Mouse (Mus musculus): ENCODE measurements around the gene Atp4a. TPM values are rescaled to one million over a fixed set of nuclear protein-coding genes. Genes with fewer than 3 reads are reported as not detected.

Atp4a gene
- total RNA-seq (2021), result 1 to 10 TPM; 3.1 to 5.9 TPM
- long read RNA-seq, experiment 1, partial matches to known transcripts, result 5 of 6 reads
- long read RNA-seq, experiment 1, other reads (novel, unspliced or antisense), result 1 of 6 reads
- long read RNA-seq, experiment 2, partial matches to known transcripts, result 1 of 1 reads
- long read RNA-seq, experiment 2, other reads (novel, unspliced or antisense), result 0 of 1 reads

GRCm38 (mm10) chr7:30711942-30712341 lies at the start of gene Atp4a:
TSS of gene Atp4a (plus strand) at chr7:30712209.
- DNase-seq, result no peak

DNA sequence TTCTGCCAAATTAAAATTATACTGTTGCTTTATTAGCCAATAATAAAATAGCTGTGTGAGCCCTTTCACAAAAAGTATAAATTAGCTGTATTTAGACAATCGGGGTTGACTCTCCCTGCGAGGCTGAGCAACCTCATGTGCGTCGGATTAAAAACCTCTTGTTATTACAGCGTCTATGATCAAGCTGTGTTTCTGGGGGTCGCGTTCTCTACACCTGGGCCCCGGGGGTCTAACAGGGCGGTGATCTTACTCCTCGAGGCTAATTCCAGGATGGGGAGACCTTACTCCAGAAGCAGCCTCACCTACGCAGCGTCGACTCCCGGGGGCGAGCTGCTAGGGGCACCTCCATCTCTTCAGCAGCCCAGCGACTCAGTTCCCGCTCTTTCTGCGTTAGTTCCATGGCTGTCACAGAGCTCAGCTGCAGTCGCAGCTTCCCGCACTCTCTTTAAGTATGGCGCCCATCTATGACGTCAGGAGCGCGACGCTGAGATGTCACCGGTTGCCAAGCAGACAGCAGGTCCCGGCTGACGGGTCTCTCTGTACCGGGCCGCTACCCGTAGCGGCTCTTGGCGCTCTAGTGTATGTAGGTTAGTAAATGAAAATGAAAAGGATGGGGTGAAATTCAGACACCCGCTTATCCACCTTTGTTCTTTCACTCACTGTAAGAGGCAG lies 47.3 kb upstream of the Atp4a start, which contains the start of gene Haus5:
Gene Haus5, minus strand, starts transcription at position 466 of the 672 bp plus-strand sequence.
- DNase-seq, result peak; percentile 91 to 92

DNA sequence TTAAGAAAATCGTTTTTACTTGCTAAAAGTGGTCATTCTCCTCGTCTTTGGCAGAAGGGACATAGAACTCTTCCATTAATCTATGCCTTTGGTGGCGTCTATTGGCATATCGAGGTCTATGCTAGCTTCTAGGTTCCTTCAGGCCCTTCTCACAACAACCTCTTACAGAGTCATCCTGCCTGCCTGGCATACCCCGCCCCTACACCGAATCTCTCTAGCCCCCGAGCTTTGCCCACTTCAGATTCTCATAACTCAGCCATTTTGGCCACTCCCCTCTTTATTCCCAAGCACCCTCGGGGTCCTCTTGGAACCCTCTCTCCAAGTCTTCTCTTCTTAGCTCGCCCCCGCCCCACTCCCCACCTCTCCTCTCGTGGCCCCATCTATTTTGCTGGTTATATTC lies 46.7 kb upstream of the Atp4a start:
- peak in 1 of 2 experiments; percentile 8 for DNase-seq

- no peak for DNase-seq
These were observed 42.8 kb upstream of the Atp4a start for GRCm38 (mm10) chr7:30669229-30669628.

DNA sequence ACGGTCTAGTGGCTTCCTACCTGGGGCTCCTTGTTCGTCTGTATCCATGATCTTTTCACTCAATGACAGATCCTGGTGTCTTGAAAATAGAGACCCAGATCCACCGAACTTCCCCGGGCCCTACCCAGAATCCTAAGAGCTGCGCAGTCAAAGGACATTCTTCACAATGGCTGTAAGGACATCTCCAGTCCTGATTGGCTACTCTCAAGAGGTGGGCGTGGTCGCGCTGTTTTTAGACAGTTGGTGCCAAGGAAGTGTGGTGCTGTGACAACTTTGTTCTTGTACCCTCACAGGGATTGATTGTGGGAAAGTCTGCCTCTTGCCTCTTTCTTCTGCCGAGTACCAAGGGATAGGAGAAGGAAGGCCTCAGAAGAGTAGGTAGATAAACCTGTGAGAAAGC lies 40.5 kb upstream of the Atp4a start, which contains the start of gene Pmis2:
Gene Pmis2, minus strand, starts transcription at position 126 of the 400 bp plus-strand sequence.
- DNase-seq, result no peak

DNA sequence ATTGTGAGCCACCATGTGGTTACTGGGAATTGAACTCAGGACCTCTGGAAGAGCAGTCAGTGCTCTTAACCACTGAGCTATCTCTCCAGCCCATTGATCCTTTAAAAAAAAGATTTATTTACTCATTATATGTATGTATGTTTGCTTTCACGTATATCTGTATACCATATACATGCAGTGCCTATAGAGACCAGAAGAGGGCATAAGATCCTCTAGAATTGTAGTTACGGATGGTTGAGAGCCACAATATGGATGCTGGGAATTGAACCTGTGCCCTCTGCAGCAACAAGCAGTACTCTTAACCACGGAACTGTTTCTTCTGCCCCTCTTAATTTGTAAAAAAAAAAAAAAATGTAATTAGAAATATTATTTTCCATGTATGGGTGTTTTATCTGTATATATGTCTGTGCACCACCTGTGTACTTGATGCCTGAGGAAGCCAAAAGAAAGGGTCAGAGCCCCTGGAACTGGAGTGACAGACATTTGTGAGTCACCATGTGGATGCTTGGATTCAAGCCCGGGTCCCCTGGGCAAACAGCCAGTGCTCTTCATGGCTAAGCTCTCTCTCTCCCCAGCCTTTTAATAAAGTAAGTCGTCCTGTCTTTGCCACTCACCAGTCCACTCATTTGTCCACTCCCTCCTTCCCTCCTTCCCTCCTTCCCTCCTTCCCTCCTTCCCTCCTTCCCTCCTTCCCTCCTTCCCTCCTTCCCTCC lies 33.6 kb upstream of the Atp4a start:
- peak; percentile 89 to 90 for DNase-seq

GRCm38 (mm10) chr7:30681897-30682296 lies 30.1 kb upstream of the Atp4a start:
- peak; percentile 40 to 49 for DNase-seq

GRCm38 (mm10) chr7:30683425-30683824 lies 28.6 kb upstream of the Atp4a start:
- DNase-seq, result no peak

GRCm38 (mm10) chr7:30688325-30688724 lies 23.7 kb upstream of the Atp4a start:
- no peak for DNase-seq

- DNase-seq, result peak; percentile 24 to 46
These were observed 13.9 kb upstream of the Atp4a start for GRCm38 (mm10) chr7:30698101-30698500.

- DNase-seq, result peak; percentile 84 to 88
These were observed 13.4 kb upstream of the Atp4a start, which contains the start of gene 2200002J24Rik for GRCm38 (mm10) chr7:30698589-30698988. TSS of gene 2200002J24Rik (plus strand) at chr7:30698926.

DNA sequence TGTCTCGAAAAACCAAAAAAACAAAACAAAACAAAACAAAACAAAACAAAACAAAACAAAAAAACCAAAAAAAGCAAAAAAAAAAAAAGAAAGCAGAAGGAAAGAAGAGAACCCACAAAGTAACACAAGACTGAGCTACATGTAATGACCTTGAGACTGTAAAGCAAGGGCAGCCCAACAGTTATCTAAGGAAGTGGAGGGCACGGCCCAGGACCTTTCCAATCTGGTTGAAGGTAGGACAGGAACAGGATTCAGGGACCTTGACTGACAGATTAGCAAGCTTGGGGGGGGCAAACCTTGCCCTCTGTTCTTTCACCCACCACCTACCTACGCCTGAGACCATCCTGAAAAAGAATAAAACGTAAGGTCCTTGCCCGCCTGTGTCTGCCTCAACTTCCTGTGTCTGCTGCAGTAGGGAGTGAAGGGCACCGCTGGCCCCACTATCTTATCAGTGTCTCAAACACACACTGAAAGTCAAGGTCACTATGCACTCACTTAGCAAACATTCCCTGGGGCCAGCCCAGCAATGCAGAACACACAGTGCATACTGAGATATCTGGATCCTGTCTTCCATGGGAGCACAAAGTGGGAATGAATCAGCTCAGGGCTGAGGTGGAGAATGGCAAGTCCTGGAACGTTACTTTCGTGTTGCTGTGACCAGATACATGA lies 5.7 kb upstream of the Atp4a start:
- DNase-seq, result peak; percentile 73 to 75

DNA sequence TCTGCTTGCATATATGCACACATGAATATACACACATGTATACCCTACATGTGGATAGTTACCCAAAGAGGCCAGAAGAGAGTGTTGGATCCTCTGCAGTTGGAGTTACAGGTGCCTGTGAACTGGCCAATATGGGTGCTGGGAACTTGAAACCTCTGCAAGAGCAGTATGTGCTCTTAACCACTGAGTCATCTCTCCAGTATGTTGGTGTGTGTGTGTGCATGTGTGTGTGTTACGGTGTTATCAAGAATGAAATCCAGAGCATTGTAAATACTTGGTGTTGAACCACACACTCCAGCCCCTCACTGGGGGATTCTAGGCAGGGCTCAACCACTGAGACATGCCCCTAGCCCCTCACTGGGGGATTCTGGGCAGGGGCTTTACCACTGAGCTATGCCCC lies 4.6 kb upstream of the Atp4a start:
- DNase-seq, result no peak

GRCm38 (mm10) chr7:30717006-30717715 lies 5.2 kb downstream of the Atp4a start:
- peak; percentile 91 to 94 for DNase-seq

- DNase-seq, result no peak
These were observed 5.7 kb downstream of the Atp4a start for GRCm38 (mm10) chr7:30717716-30718046.

DNA sequence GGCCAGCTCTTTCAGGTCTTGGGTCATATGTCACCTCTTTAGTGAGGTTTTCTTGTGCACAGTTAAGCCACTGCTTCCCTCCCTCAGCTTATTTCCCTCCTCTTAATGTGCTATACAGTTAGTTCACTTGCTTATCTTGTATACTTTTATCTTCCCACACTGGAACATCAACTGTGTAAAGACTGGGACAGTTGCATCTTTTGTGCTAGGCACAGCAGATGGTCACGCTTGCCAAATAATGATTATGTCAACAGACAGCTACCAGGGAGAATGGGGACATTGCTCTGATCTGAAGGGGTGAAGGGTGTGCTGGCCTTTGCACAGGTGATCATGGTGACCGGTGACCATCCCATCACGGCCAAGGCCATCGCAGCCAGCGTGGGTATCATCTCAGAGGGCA lies 7.7 kb downstream of the Atp4a start:
- no peak for DNase-seq

DNA sequence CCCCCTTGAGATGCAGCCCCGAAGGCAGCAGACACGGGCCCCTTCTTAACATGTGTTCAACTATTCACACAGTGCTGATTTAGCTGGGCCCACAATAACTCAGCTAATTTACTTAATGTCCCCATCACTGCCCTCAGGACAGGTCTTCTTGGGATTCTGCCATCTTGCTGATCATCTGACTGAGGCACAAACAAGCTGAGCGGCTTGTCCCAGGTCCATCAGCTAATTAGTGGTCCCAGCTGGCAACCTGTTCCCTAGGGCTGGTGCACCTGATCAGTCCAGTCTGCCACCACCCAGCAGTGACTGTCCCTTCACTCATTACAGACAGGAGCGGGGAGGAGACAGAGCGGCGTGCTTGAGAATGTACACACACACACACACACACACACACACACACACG lies 9.3 kb downstream of the Atp4a start:
- no peak for DNase-seq

DNA sequence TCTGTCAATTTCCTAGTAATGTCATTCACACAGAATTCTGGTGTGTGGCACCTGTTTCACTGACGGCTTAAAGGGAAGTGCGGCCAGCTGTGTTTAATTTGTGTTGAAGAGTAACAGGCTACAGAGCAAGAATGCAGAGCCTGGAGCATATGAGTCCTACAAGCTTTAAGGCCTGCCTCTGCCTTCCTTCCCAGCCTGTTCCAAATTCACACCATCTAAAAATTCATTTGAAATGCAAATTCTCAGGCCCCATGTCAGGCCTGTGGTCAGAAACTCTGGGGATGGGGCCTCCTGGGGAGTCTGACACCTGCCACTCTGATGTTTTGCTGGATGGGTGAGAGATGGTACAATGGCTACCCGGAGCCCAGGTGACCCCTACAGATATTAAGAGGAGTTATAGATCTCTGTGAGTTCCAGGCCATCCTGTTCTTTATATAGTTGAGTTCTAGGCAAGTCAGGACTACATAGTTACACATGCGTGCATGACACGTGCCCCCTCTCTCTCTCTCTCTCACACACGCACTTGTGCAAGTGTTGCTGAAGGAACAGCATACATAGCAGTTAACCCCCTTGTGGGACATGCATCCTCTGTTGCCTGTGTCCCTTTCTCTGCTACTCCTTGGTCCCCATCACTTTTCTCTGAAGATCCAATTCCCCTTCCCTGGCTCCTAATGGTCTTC lies 11.4 kb downstream of the Atp4a start:
- no peak for DNase-seq

DNA sequence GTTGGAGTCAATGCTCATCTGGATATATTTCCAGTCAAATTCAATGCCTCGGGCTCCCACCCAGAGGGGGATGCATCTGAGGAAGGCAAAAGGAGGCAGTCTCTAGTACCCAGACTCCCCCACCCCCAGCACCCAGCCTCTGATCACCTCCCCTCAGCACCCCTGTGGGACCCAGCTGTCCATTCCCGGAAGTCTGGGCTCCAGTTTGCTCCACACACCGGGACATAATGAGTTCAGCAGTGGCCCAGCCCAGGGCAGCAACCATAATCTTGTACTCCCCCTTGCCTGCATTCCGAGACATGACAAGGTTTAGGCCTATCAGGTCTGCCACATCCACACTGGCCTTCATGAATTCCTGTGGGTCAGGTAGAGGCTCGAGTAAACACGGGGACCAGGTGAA lies 16.2 kb downstream of the Atp4a start:
- no peak for DNase-seq

DNA sequence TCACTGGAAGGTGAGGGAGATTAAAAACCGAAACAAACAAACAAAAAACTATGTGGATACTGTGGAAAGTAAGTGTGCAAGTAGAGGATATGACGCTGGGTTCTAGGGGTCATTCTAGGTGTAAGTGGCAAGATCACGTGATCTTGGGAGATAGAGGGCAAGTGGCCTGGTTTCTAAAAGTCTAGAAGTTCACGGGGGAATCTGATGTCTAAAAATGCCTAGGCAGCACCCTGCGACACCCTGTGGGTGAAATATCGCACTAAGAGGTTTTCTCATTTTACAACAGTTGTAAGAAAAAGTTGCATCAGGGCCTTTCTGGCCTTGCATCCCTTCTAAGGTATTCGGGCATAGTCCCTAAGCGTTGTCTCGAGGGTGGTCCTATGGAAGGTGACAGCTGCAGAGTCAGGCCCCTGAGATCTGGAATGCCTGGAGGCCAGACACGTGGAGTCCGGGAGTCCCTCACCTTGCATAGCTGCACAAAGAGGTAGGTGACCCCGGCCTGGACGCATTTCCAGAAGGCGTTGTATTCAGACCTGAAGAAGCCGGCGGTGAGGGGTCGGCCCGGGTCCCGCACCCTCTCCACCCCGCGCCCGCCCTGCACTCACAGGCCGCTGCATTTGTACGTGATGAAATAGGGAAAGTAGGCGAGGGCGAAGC lies 16.9 kb downstream of the Atp4a start:
- DNase-seq, result peak in 1 of 2 experiments; percentile 35

All from adrenal gland, postnatal 36 days (tissue).